Mouse (Mus musculus) A20 (cell line): ENCODE measurements at regions not wholly inside any gene's neighbourhood (a gene's known extent, or its start where the extent isn't known, plus 50 kb on each side); places are given as distances from the start of the nearest gene placed in this dataset.

Experiments used
- DNase-seq: peaks from one replicate; pipeline ENCODE4 v3.0.0-alpha.2; 2011; ENCODE audit warnings: low read depth, low spot score

- no peak for DNase-seq
Measured at GRCm38 (mm10) chr9:59232682-59233081, 58.7 kb upstream of the Adpgk start.

- DNase-seq, result no peak
Measured at GRCm38 (mm10) chr9:59231947-59232346, 59.4 kb upstream of the Adpgk start.

- no peak for DNase-seq
Measured at GRCm38 (mm10) chr9:59231186-59231585, 60.2 kb upstream of the Adpgk start.

GRCm38 (mm10) chr9:59230161-59230560 lies 61.2 kb upstream of the Adpgk start:
- DNase-seq, result no peak

GRCm38 (mm10) chr9:59227948-59228347 lies 63.4 kb upstream of the Adpgk start:
- no peak for DNase-seq

GRCm38 (mm10) chr9:59226361-59226760 lies 65.0 kb upstream of the Adpgk start:
- DNase-seq, result no peak

GRCm38 (mm10) chr9:59219277-59219676 lies 72.1 kb upstream of the Adpgk start:
- no peak for DNase-seq

GRCm38 (mm10) chr9:59202654-59203514 lies 88.5 kb upstream of the Adpgk start:
- no peak for DNase-seq

- DNase-seq, result peak; percentile 25
Measured at GRCm38 (mm10) chr9:59199495-59200196, 91.7 kb upstream of the Adpgk start.

- DNase-seq, result no peak
Measured at GRCm38 (mm10) chr9:59198221-59198875, 93.0 kb upstream of the Adpgk start.

GRCm38 (mm10) chr9:59197506-59197905 lies 93.9 kb upstream of the Adpgk start:
- no peak for DNase-seq

GRCm38 (mm10) chr9:59193971-59194370 lies 97.4 kb upstream of the Adpgk start:
- DNase-seq, result no peak

GRCm38 (mm10) chr9:59189141-59189540 lies 102.2 kb upstream of the Adpgk start:
- peak; percentile 26 for DNase-seq

- no peak for DNase-seq
Measured at GRCm38 (mm10) chr9:59188411-59188810, 102.9 kb upstream of the Adpgk start.

GRCm38 (mm10) chr9:59186326-59186725 lies 105.0 kb upstream of the Adpgk start:
- DNase-seq, result no peak

GRCm38 (mm10) chr9:59184089-59184488 lies 107.3 kb upstream of the Adpgk start:
- no peak for DNase-seq

GRCm38 (mm10) chr9:59182906-59183305 lies 108.5 kb upstream of the Adpgk start:
- DNase-seq, result no peak

GRCm38 (mm10) chr9:59182490-59182889 lies 108.9 kb upstream of the Adpgk start:
- no peak for DNase-seq

GRCm38 (mm10) chr9:59171576-59171975 lies 119.8 kb upstream of the Adpgk start:
- DNase-seq, result no peak

- DNase-seq, result no peak
Measured at GRCm38 (mm10) chr9:59163390-59163976, 127.2 kb upstream of the Neo1 start.

GRCm38 (mm10) chr9:59162954-59163353 lies 126.7 kb upstream of the Neo1 start:
- DNase-seq, result no peak

GRCm38 (mm10) chr9:59157663-59158062 lies 121.4 kb upstream of the Neo1 start:
- DNase-seq, result no peak
